Mouse (Mus musculus) heart, postnatal 0 days (tissue): ENCODE measurements around the gene Krt9. TPM values are rescaled to one million over a fixed set of nuclear protein-coding genes. Genes with fewer than 3 reads are reported as not detected.
"Not testable (repeated sequence)": the region's sequence is repeated elsewhere in the genome, so short reads cannot be mapped to it uniquely, and the experiment has no call there.

Experiments
- ATAC-seq: fragments of 200-750 bp; cut with Nextera tagmentation; 2 replicates; pipeline ENCODE4 v1.8.0; 2017; ENCODE audit warnings: low read depth, moderate number of reproducible peaks, moderate library complexity; ENCODE audit not compliant: insufficient read depth
- DNase-seq: peaks from one replicate; pipeline ENCODE4 v3.0.0-alpha.2; 2016; ENCODE audit warnings: low spot score
- H3K27ac ChIP-seq: fragments of 300-500 bp; sonication (generic); 2 replicates; pipeline ENCODE4 v1.5.1; 2014; ENCODE audit warnings: low read depth, mild to moderate bottlenecking
- H3K27me3 ChIP-seq: fragments of 300-500 bp; sonication (generic); 2 replicates; pipeline ENCODE4 v1.6.1; 2014; ENCODE audit warnings: low read length, mixed read lengths; ENCODE audit not compliant: control insufficient read depth, insufficient read depth
- H3K36me3 ChIP-seq: fragments of 300-500 bp; sonication (generic); replicated peaks from 2 replicates; pipeline ENCODE4 v1.6.1; 2014; ENCODE audit warnings: low read length, mixed read lengths; ENCODE audit not compliant: control insufficient read depth, insufficient read depth
- H3K4me1 ChIP-seq: fragments of 300-500 bp; sonication (generic); 2 replicates; pipeline ENCODE4 v1.6.1; 2014; ENCODE audit warnings: antibody characterized with exemption; ENCODE audit not compliant: control insufficient read depth, insufficient read depth
- H3K4me2 ChIP-seq: fragments of 300-500 bp; sonication (generic); 2 replicates; pipeline ENCODE4 v1.6.1; 2014; ENCODE audit warnings: low read depth, mild to moderate bottlenecking, low read length, moderate library complexity
- H3K4me3 ChIP-seq: fragments of 300-500 bp; sonication (generic); 2 replicates; pipeline ENCODE4 v1.5.1; 2014; ENCODE audit warnings: low read depth, low read length
- H3K9ac ChIP-seq: fragments of 300-500 bp; sonication (generic); replicated peaks from 2 replicates; pipeline ENCODE4 v1.6.1; 2014; ENCODE audit warnings: low read depth, low read length, mixed read lengths
- H3K9me3 ChIP-seq: fragments of 300-500 bp; sonication (generic); replicated peaks from 2 replicates; pipeline ENCODE4 v1.6.1; 2016; ENCODE audit warnings: low read length; ENCODE audit not compliant: control insufficient read depth
- CTCF ChIP-seq: IDR thresholded peaks from 2 replicates; pipeline ENCODE4 v1.5.1; 2016; ENCODE audit warnings: antibody characterized with exemption, control low read depth, low read depth
- EP300 ChIP-seq: IDR thresholded peaks from 2 replicates; pipeline ENCODE4 v1.6.1; 2016; ENCODE audit warnings: antibody characterized with exemption, low read depth
- WGBS: fragments of 180-500 bp; shearing (Covaris S2); extraction: QIAGEN DNeasy Blood & Tissue Kit; methylation state at CpG from one replicate; pipeline ENCODE4 v1.1.7; 2014; 5-methylcytosine and 5-hydroxymethylcytosine counted together
- polyA plus RNA-seq: library from polyadenylated mRNA; unstranded; fragments of >200 nt; fragmentation: Nextera tagmentation; extraction: Ambion mirVana; gene quantifications from 2 replicates; pipeline ENCODE4 v1.2.1, GENCODE M21; 2015
- total RNA-seq: library from RNA; depleted of rRNA; stranded (reverse); fragments of >200 nt; gene quantifications from 2 replicates; pipeline ENCODE4 v1.2.3, GENCODE M21; 2014; ENCODE audit warnings: low replicate concordance; rRNA removed

Krt9 gene
- total RNA-seq = not detected in 2 replicates
- not detected in 2 replicates for polyA plus RNA-seq

- Histone ChIP-seq H3K9ac (no peak within 1 kb of the TSS), H3K9me3 (no peaks in the 10 kb centered on the region), H3K27ac (no peak within 1 kb of the TSS), H3K4me2 (no peak within 1 kb of the TSS), H3K4me1 (no peaks in the 10 kb centered on the region), H3K27me3 (no peaks in the 10 kb centered on the region), H3K36me3 (no peaks in the 10 kb centered on the region), H3K4me3 (no peak within 1 kb of the TSS)
- DNase-seq (no peak), ATAC-seq (no peak)
- TF ChIP-seq EP300 = no peak
- no peak for TF ChIP-seq CTCF
- 34% methylated on average over 9 of the region's 9 CpGs for WGBS
These were observed at the start of gene Krt9 for GRCm38 (mm10) chr11:100192992-100193391. TSS of gene Krt9 (minus strand) at chr11:100193246.

- not testable (repeated sequence) for H3K9me3 ChIP-seq, DNase-seq, H3K36me3 ChIP-seq, H3K27me3 ChIP-seq, H3K9ac ChIP-seq, H3K4me3 ChIP-seq, H3K27ac ChIP-seq, H3K4me1 ChIP-seq, H3K4me2 ChIP-seq, ATAC-seq
- WGBS = 83% methylated on average over 4 of the region's 4 CpGs
These were observed 47.2 kb upstream of the Krt9 start for GRCm38 (mm10) chr11:100240272-100240671.

- 63% methylated on average over 8 of the region's 8 CpGs for WGBS
These were observed 28.7 kb upstream of the Krt9 start for GRCm38 (mm10) chr11:100221741-100222140.

GRCm38 (mm10) chr11:100219304-100219703 lies 26.3 kb upstream of the Krt9 start:
- ATAC-seq (no peak), DNase-seq (no peak)
- H3K4me2 ChIP-seq = no peak overlapping the region
- no peak overlapping the region for H3K9ac ChIP-seq
- no peak overlapping the region for H3K27ac ChIP-seq
- no peaks in the 10 kb centered on the region for H3K27me3 ChIP-seq
- 73% methylated on average over 4 of the region's 4 CpGs for WGBS
- TF ChIP-seq CTCF = no peak
- no peak for TF ChIP-seq EP300
- H3K4me3 ChIP-seq = no peak overlapping the region
- H3K9me3 ChIP-seq = no peaks in the 10 kb centered on the region
- no peaks in the 10 kb centered on the region for H3K4me1 ChIP-seq
- no peaks in the 10 kb centered on the region for H3K36me3 ChIP-seq

More at GRCm38 (mm10) chr11:100221741-100222140, 28.7 kb upstream of the Krt9 start:
- DNase-seq (no peak), ATAC-seq (no peak)
- Histone ChIP-seq H3K9me3 (peaks cover 6% of the 10 kb centered on the region; the same call in 1 of the 2 replicates), H3K36me3 (no peaks in the 10 kb centered on the region), H3K4me2 (no peak overlapping the region), H3K4me1 (no peaks in the 10 kb centered on the region), H3K27me3 (no peaks in the 10 kb centered on the region), H3K4me3 (no peak overlapping the region), H3K27ac (no peak overlapping the region), H3K9ac (no peak overlapping the region)
- TF ChIP-seq EP300 = no peak
- TF ChIP-seq CTCF = no peak

- 23% methylated on average over 6 of the region's 6 CpGs for WGBS
These were observed 15.5 kb upstream of the Krt9 start for GRCm38 (mm10) chr11:100208542-100208941.

GRCm38 (mm10) chr11:100207498-100207897 lies 14.5 kb upstream of the Krt9 start, which contains the start of gene Krt14:
TSS of gene Krt14 (minus strand) at chr11:100207548.
- Histone ChIP-seq H3K4me1 (no peaks in the 10 kb centered on the region), H3K27me3 (no peaks in the 10 kb centered on the region), H3K36me3 (no peaks in the 10 kb centered on the region), H3K9me3 (no peaks in the 10 kb centered on the region), H3K4me3 (no peak within 1 kb of the TSS), H3K4me2 (no peak within 1 kb of the TSS), H3K9ac (no peak within 1 kb of the TSS), H3K27ac (no peak within 1 kb of the TSS)
- WGBS = 74% methylated on average over 8 of the region's 8 CpGs
- DNase-seq = no peak
- no peak for TF ChIP-seq EP300
- no peak for TF ChIP-seq CTCF
- no peak for ATAC-seq

More at GRCm38 (mm10) chr11:100208542-100208941, 15.5 kb upstream of the Krt9 start:
- ATAC-seq = no peak
- no peak for DNase-seq
- Histone ChIP-seq H3K27ac (no peak overlapping the region), H3K36me3 (no peaks in the 10 kb centered on the region), H3K9me3 (no peaks in the 10 kb centered on the region), H3K27me3 (no peaks in the 10 kb centered on the region), H3K4me2 (no peak overlapping the region), H3K9ac (no peak overlapping the region), H3K4me3 (no peak overlapping the region), H3K4me1 (no peaks in the 10 kb centered on the region)
- TF ChIP-seq CTCF = no peak
